Mouse (Mus musculus) megakaryocyte-erythroid progenitor cell, adult 5-6 weeks (primary cell): ENCODE results near the gene Efnb2. TPM values are rescaled to one million over a fixed set of nuclear protein-coding genes. Genes with fewer than 3 reads are reported as not detected.

ENCODE experiments used
- ATAC-seq: replicated peaks from 2 replicates; pipeline ENCODE4 v1.8.0; 2016; ENCODE audit warnings: mild to moderate bottlenecking, inconsistent platforms; ENCODE audit not compliant: severe bottlenecking, poor library complexity, low FRiP score, low TSS enrichment
- total RNA-seq, 2 experiments: library from RNA; stranded (forward) in 1 of 2; stranded (reverse) in 1 of 2; fragments of 200-1000, 215-1000 nt in 1 of 2; fragments of >200 nt in 1 of 2; fragmentation: Nextera tagmentation in 1 of 2; gene quantifications; 2 replicates each; pipeline ENCODE4 v1.2.3; 2014 to 2017

The Efnb2 gene
- total RNA-seq, 2 experiments from 2014 or later, result 0.09 TPM; not detected in 1

GRCm38 (mm10) chr8:8657692-8658355 is 3.2 kb downstream of the Efnb2 start:
- ATAC-seq, result no peak

DNA sequence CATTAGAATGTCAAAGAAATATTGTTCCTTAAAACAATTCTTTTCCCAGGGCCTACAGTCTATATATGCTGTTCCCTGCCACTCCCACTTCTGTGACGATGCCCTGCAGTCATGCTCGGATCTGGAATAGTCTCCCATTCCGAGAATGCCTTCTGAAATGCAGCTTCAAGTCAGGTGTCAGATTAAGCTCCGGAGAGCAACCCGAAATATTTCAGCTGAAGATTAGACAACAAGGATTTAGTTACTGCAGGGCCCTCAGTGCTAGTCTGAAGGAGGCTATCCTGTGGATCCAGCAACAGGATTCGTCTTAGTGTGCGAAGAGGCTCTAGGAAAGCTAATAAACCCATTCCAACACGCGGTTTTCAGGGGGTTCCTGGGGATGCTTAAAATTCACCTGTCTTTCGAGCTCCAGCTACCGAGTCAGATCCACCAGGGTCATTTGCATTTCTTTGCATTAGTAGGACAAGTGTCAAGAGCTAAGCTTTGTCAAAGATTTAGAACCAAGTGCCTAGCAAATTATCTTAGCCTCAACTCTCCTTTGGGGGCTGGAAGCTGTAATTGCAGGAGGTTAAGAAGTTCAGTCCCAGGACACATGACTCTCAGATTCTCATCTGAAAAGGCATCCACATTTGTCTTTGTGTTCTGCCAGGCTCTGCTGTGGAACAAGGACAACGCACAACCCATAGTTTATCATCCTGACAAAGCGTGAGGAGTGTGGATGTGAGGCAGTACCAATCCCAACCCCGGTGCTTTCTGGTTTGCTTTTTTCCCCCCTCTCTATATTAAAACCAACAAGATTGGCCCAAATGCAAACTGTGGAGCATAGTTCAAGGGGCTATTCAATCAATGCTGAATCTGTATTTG is 4.2 kb downstream of the Efnb2 start:
- no peak for ATAC-seq

GRCm38 (mm10) chr8:8655346-8656340 is 5.4 kb downstream of the Efnb2 start:
- no peak for ATAC-seq

- ATAC-seq, result no peak
Observed at GRCm38 (mm10) chr8:8653906-8654489, 7.0 kb downstream of the Efnb2 start.

- ATAC-seq, result no peak
Observed at GRCm38 (mm10) chr8:8653343-8653742, 7.7 kb downstream of the Efnb2 start.

DNA sequence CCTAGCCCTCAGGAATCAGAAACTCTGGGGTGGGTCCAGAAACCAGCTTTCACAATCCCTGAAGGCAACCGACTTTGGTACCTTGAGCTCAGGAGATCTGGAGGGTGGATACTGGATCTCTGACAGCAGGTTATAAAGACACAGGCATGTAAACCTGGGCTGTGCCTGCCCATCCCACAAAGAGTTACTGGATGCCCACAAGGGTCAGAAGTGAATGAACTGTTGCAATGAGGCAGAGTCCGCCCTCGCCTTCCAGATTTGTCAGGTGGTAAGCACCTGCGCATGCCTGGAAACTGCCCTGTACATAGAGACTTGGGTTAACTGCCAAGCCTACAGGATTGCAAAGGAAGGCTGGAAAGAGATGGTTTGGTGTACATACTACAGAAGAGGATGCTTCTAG is 8.7 kb downstream of the Efnb2 start:
- no peak for ATAC-seq

GRCm38 (mm10) chr8:8649944-8650343 is 11.1 kb downstream of the Efnb2 start:
- ATAC-seq, result no peak

DNA sequence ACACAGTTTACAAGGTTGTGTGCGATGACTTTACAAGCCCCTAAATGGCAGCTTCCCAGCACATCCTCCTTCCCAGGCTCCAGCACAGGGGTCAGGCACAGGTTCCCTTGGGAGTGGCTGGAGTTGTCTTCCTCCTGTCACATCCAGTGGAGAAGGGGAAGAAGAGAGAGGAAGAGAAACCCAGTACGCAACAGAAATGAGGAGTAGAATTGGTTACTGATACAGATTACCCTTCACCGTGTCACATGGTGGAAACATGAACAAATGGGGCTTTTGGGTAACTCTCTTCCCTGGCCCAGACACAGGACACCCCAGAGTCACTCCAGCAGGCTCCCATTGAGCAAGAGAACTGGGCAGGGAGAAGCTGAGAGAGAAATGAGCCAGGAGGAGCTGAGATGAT is 11.5 kb downstream of the Efnb2 start:
- ATAC-seq, result no peak

GRCm38 (mm10) chr8:8648686-8649085 is 12.4 kb downstream of the Efnb2 start:
- no peak for ATAC-seq

DNA sequence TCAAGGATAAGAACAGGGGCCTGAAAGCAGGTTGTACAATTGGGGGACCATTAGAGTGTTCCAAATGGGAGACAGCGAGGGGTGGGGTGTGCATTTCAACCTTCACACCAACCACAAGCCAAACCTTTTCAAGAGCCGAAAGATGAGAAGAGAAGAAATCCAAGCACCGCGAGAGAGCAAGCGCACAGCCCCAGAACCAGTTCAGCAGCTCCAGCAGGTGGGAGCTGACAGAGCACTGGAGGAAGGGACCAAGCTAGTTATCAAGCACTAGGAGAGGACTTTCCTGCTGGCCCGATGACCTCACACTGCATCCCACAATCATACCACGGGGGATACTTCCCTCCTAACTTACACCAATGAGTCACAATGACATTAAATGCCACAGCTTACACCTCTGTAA is 13.2 kb downstream of the Efnb2 start:
- ATAC-seq, result no peak

DNA sequence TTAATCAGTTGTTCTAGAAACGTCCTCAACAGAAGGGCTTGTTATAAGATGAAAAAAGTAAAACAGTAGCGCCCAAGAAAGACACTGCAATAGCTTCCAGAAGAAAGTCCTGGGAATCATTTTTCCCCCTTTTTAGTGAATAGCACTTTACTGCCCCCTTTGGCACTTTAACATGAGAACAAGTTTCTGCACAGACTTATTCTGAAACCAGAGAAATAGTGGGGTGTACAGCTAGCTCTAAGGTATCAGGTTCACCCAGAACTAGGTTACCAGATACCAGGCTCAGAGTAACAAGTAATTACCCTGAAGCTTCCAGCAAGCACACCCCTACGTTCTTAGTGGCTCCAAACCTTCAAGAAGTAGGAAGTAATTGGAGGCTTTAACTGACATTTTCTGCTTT is 13.7 kb downstream of the Efnb2 start:
- no peak for ATAC-seq

DNA sequence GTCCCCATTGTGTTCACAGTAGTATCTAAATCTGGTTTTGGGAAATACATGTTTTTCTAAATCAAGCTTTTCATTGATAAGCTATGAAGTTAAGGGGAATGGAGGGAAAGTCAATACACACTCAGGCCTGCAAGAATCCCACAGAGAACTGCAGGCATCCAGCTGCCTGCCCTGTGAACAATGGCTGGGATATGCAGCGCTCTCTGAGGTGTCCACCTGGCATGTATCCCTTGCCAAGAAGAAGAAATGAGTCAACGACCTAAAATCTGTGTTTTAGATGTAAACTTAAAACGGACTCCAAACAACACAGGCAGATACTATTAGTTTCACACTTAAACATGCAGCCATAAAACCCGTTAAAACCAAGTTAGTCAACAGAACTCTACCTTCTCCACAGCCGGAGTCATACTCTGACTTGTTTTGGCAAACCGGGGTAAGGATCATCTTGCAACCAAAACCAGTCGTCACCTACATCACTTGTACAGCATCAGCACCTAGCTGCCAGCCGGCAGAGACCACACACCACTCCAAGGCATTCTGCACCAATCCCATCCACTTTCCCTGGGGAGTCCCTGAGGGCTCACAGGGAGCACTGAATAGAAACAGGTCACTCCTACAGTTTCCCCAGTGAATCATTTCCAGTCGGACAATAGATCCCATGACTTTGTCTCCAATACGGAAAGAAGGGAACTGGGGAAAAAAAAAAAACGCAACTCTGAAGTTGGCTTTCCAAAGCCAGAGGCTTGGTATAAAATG is 16.7 kb downstream of the Efnb2 start:
- no peak for ATAC-seq

- no peak for ATAC-seq
Observed at GRCm38 (mm10) chr8:8640264-8640588, 20.8 kb downstream of the Efnb2 start.

DNA sequence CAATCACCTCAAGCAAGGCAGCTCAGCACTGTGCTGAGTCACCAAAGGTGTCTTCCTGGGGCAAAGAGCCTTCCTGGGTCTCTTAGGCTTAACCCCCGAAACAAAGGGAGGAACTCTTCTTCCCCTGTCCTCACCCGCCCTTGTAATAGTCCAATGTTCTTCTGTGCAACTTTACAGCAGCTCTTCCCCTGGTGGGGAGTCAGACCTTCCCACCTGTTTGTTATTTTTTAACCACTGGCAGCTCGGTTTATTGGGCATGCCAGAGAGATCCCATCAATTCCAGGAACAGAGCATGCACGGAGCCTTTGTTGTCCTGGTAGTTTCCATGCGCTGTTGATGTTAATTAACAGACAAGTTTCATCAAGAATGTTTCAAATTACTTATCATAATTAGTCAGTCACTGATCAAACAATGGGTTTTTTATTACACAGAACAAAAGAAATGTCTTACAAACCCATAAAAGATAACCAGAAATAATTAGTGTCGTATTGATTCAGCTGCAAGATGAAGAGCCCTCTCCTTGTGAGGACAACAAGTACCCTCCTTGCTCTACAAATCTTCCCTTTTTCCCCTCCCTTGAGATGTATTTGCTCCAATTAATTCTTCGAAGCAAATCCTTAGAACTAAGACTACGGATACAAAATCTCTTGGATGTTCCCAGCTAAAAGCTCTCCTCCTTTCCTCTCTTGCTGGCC is 21.3 kb downstream of the Efnb2 start:
- no peak for ATAC-seq

- no peak for ATAC-seq
Observed at GRCm38 (mm10) chr8:8631394-8631793, 29.6 kb downstream of the Efnb2 start.

DNA sequence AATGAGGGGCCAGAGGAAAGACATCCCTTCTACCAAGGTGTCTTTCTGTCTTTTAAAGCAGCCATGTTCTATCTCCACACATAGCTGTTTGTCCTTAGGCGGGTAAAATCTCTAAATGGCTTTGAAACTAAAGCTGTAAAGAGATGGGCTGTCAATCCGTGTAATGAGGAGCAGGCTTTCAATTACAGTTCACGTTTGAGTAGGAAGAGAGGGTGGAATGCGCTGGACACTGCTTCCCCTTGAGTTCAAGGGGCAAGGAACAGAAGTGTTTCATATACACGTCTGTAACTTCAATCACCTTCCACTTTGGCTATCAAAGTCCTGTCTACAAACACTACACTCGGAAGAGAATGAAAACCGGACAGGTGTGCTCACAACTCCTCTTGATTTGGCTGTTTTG is 37.0 kb downstream of the Efnb2 start:
- ATAC-seq, result no peak

- ATAC-seq, result no peak
Observed at GRCm38 (mm10) chr8:8623486-8623885, 37.6 kb downstream of the Efnb2 start.

DNA sequence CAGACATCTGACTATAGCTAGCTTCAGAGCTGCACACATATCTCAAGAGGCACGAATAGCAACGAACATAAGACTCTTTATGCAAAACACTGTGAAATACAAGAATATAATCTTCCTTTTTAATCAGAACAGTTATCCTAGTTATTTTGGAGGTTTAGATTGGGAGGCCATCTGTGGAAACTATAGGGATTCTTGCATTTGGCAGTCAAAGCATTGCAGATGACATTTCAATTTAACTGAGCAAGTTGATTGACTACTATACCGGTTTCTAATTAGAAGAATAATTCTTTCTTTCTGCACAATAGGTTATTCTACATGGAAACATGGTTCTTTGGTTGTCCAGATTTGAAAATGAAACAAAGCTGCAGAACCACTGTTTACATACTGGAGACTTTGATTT is 38.6 kb downstream of the Efnb2 start:
- no peak for ATAC-seq
